Comparison of ENCODE assay signal across 25 mouse cellular contexts in genomic region chr10:98897913-98898748, GRCm38 (mm10). TPM values are rescaled to one million over a fixed set of nuclear protein-coding genes. Genes with fewer than 3 reads are reported as not detected.
DNase-seq lines count a peak whose midpoint lies in the region; ATAC-seq lines count a peak whose summit lies in the region.
"Had no signal": no experiment of that assay in that cellular context is flagged by ENCODE, and none has a peak within 500 bp of the region (broad histone marks: within the 10 kb centered on the region; RNA-seq: fewer than 3 reads in every experiment).

No protein-coding gene starts in this region.

- H3K27me3 ChIP-seq in liver, embryonic 15.5 days: no peaks in the 10 kb centered on the region
- no peaks in the 10 kb centered on the region for H3K27me3 ChIP-seq in liver, embryonic 12.5 days (replicated peaks)
- H3K27me3 ChIP-seq: heart, embryonic 13.5 days; hindbrain, embryonic 12.5 days had no signal

- H3K9me3 ChIP-seq in liver, embryonic 15.5 days (replicated peaks): no peaks in the 10 kb centered on the region
- H3K9me3 ChIP-seq in liver, embryonic 12.5 days (replicated peaks): no peaks in the 10 kb centered on the region
- H3K9me3 ChIP-seq: embryonic facial prominence, embryonic 10.5 days; heart, embryonic 13.5 days; hindbrain, embryonic 12.5 days; midbrain, embryonic 10.5 days had no signal

- peak overlapping the region; percentile 22; the same call in 1 of the 2 replicates for H3K27ac ChIP-seq in liver, embryonic 15.5 days (replicated peaks)
- no peak overlapping the region for H3K27ac ChIP-seq in liver, embryonic 12.5 days
- H3K27ac ChIP-seq: embryonic facial prominence, embryonic 10.5 days; heart, adult 2 months; heart, embryonic 13.5 days; hindbrain, embryonic 12.5 days; liver, embryonic 14.5 days; midbrain, embryonic 10.5 days had no signal

- H3K9ac ChIP-seq in liver, embryonic 15.5 days: no peak overlapping the region
- H3K9ac ChIP-seq in liver, embryonic 12.5 days: no peak overlapping the region
- H3K9ac ChIP-seq: heart, embryonic 13.5 days; hindbrain, embryonic 12.5 days; liver, embryonic 14.5 days had no signal

- ATAC-seq in liver, embryonic 15.5 days (ENCODE audit: insufficient read depth): no peak
- no peak for ATAC-seq in liver, embryonic 12.5 days
- ATAC-seq in granulocyte monocyte progenitor cell, adult 5-6 weeks (replicated peaks; ENCODE audit: poor library complexity, severe bottlenecking): peak; percentile 90
- ATAC-seq in megakaryocyte progenitor cell, adult 5-6 weeks (replicated peaks; ENCODE audit: poor library complexity): peak; percentile 87
- ATAC-seq: forebrain, embryonic 16.5 days; Patski had no signal

- H3K4me3 ChIP-seq in liver, embryonic 15.5 days (replicated peaks): no peak overlapping the region
- no peak overlapping the region for H3K4me3 ChIP-seq in liver, embryonic 12.5 days
- H3K4me3 ChIP-seq: embryonic facial prominence, embryonic 10.5 days; heart, adult 2 months; heart, embryonic 13.5 days; hindbrain, embryonic 12.5 days; midbrain, embryonic 10.5 days had no signal

- DNase-seq in Muller cell, postnatal 12 days (ENCODE audit: inconsistent ontology term): peak; percentile 30
- DNase-seq in layer of hippocampus, adult 8-10 months (ENCODE audit: low spot score in 2 of 2): no peak
- no peak for DNase-seq in thymus, postnatal 4 days
- no peak for DNase-seq in left cerebral cortex, adult 8-10 months (ENCODE audit: low spot score in 2 of 2)
- DNase-seq: adrenal gland, adult 2 months; cerebellum, adult 2 months; cerebellum, postnatal 25 days; gastrocnemius, postnatal 25 days; heart, adult 2 months; heart, postnatal 14 days; kidney, adult 2 months; kidney, postnatal 10 days; lung, postnatal 14 days; right cerebral cortex, postnatal 14 days had no signal

- 70% methylated on average over 4 of the region's 4 CpGs for WGBS in liver, embryonic 15.5 days (ENCODE audit: insufficient replicate concordance)
- WGBS in liver, embryonic 12.5 days (ENCODE audit: insufficient replicate concordance): 72% methylated on average over 4 of the region's 4 CpGs

- no peak overlapping the region for H3K4me2 ChIP-seq in liver, embryonic 15.5 days
- H3K4me2 ChIP-seq in liver, embryonic 12.5 days: no peak overlapping the region
- H3K4me2 ChIP-seq: heart, embryonic 13.5 days; hindbrain, embryonic 12.5 days had no signal

- no peaks in the 10 kb centered on the region for H3K36me3 ChIP-seq in liver, embryonic 15.5 days (replicated peaks)
- H3K36me3 ChIP-seq in liver, embryonic 12.5 days: no peaks in the 10 kb centered on the region
- H3K36me3 ChIP-seq: embryonic facial prominence, embryonic 10.5 days; heart, embryonic 13.5 days; hindbrain, embryonic 12.5 days; midbrain, embryonic 10.5 days had no signal

- peaks cover 7% of the 10 kb centered on the region for H3K4me1 ChIP-seq in liver, embryonic 15.5 days (replicated peaks)
- peaks cover 11% of the 10 kb centered on the region for H3K4me1 ChIP-seq in liver, embryonic 12.5 days
- H3K4me1 ChIP-seq: embryonic facial prominence, embryonic 10.5 days; hindbrain, embryonic 12.5 days; midbrain, embryonic 10.5 days had no signal

RNA-seq across cellular contexts. Expression of gene Atp2b1, which starts 16.1 kb away (rescaled TPM):
- polyA plus RNA-seq in liver, embryonic 15.5 days (2015; fragmentation: Nextera tagmentation; extraction: Ambion mirVana): 30.9 and 33.3 TPM in 2 replicates
- 46.9 and 48.9 TPM in 2 replicates for polyA plus RNA-seq in liver, embryonic 12.5 days (2016; fragmentation: Nextera tagmentation; extraction: Ambion mirVana)
- total RNA-seq in granulocyte monocyte progenitor cell, adult 5-6 weeks (2014; fragmentation: Nextera tagmentation): 32.1 and 40.7 TPM in 2 replicates
- 54.3 and 61.8 TPM in 2 replicates for total RNA-seq in granulocyte monocyte progenitor cell, adult 5-6 weeks (2017)
- total RNA-seq in megakaryocyte progenitor cell, adult 5-6 weeks (2015): 31.2 and 32.3 TPM in 2 replicates
- 28.5 and 57.0 TPM in 2 replicates for total RNA-seq in megakaryocyte progenitor cell, adult 5-6 weeks (2017)
- 100 to 1,000 TPM; 803 to 978 (median 924) TPM for total RNA-seq in layer of hippocampus, adult 8-10 months (2022)
- total RNA-seq in left cerebral cortex, adult 8-10 months (2022): 100 to 1,000 TPM; 728 to 813 (median 766) TPM

Comparison
In these comparisons a context has a peak if more than half of its experiments do, and no peak if none do; other contexts are left out.
1. ATAC-seq: peak in granulocyte monocyte progenitor cell, adult 5-6 weeks (single experiment) and megakaryocyte progenitor cell, adult 5-6 weeks (single experiment); none in liver, embryonic 15.5 days (single experiment) and liver, embryonic 12.5 days (single experiment).
2. RNA of gene Atp2b1, which starts 16.1 kb away (total RNA-seq): 803 to 978 TPM in layer of hippocampus, adult 8-10 months and 728 to 813 TPM in left cerebral cortex, adult 8-10 months; 32.1 to 61.8 TPM in granulocyte monocyte progenitor cell, adult 5-6 weeks and 28.5 to 57.0 TPM in megakaryocyte progenitor cell, adult 5-6 weeks; every median in the first group is over 10 times any median in the second.